Mouse (Mus musculus) embryonic fibroblast, embryonic 13.5 days (primary cell): ENCODE measurements around the gene Slc7a1.

Experiments used
- CTCF ChIP-seq: IDR thresholded peaks from 2 replicates; pipeline ENCODE4 v1.5.1; 2011; ENCODE audit warnings: mild to moderate bottlenecking, control low read depth, low read length, moderate library complexity, borderline replicate concordance; ENCODE audit not compliant: insufficient read depth
- POLR2A ChIP-seq: IDR thresholded peaks from 2 replicates; pipeline ENCODE4 v1.6.1; 2011; ENCODE audit warnings: low read depth, mild to moderate bottlenecking, control low read depth, low read length, moderate library complexity

- TF ChIP-seq CTCF (no peak), POLR2A (no peak)
Measured at GRCm38 (mm10) chr5:148444974-148445373, 45.3 kb upstream of the Slc7a1 start.
